Mouse (Mus musculus) embryonic facial prominence, embryonic 10.5 days (tissue): ENCODE data around the gene Eefsec. TPM values are rescaled to one million over a fixed set of nuclear protein-coding genes. Genes with fewer than 3 reads are reported as not detected.

Experiments
- DNase-seq: peaks from one replicate; pipeline ENCODE4 v3.0.0-alpha.2; 2017; ENCODE audit warnings: low spot score
- H3K27ac ChIP-seq: fragments of 300-500 bp; sonication (generic); replicated peaks from 2 replicates; pipeline ENCODE4 v1.5.1; 2016; ENCODE audit warnings: mild to moderate bottlenecking
- H3K27me3 ChIP-seq: fragments of 300-500 bp; sonication (generic); replicated peaks from 2 replicates; pipeline ENCODE4 v1.6.1; 2016; ENCODE audit warnings: low read depth, mild to moderate bottlenecking; ENCODE audit not compliant: poor library complexity, severe bottlenecking
- H3K36me3 ChIP-seq: fragments of 300-500 bp; sonication (generic); replicated peaks from 2 replicates; pipeline ENCODE4 v1.6.1; 2016; ENCODE audit warnings: mild to moderate bottlenecking, moderate library complexity
- H3K4me1 ChIP-seq: fragments of 300-500 bp; sonication (generic); 2 replicates; pipeline ENCODE4 v1.6.1; 2016
- H3K4me3 ChIP-seq: fragments of 300-500 bp; sonication (generic); 2 replicates; pipeline ENCODE4 v1.5.1; 2016; ENCODE audit warnings: mild to moderate bottlenecking, moderate library complexity
- H3K9me3 ChIP-seq: fragments of 300-500 bp; sonication (generic); 2 replicates; pipeline ENCODE4 v1.6.1; 2016; ENCODE audit warnings: mild to moderate bottlenecking
- WGBS: fragments of 180-500 bp; shearing (Covaris S2); methylation state at CpG from one replicate; pipeline ENCODE4 v1.1.7; 2016; 5-methylcytosine and 5-hydroxymethylcytosine counted together
- polyA plus RNA-seq: library from polyadenylated mRNA; unstranded; fragments of >200 nt; fragmentation: Nextera tagmentation; extraction: Ambion mirVana; gene quantifications from 2 replicates; pipeline ENCODE4 v1.2.1, GENCODE M21; 2016

Gene Eefsec
- 44.6 and 45.0 TPM in 2 replicates for polyA plus RNA-seq

DNA sequence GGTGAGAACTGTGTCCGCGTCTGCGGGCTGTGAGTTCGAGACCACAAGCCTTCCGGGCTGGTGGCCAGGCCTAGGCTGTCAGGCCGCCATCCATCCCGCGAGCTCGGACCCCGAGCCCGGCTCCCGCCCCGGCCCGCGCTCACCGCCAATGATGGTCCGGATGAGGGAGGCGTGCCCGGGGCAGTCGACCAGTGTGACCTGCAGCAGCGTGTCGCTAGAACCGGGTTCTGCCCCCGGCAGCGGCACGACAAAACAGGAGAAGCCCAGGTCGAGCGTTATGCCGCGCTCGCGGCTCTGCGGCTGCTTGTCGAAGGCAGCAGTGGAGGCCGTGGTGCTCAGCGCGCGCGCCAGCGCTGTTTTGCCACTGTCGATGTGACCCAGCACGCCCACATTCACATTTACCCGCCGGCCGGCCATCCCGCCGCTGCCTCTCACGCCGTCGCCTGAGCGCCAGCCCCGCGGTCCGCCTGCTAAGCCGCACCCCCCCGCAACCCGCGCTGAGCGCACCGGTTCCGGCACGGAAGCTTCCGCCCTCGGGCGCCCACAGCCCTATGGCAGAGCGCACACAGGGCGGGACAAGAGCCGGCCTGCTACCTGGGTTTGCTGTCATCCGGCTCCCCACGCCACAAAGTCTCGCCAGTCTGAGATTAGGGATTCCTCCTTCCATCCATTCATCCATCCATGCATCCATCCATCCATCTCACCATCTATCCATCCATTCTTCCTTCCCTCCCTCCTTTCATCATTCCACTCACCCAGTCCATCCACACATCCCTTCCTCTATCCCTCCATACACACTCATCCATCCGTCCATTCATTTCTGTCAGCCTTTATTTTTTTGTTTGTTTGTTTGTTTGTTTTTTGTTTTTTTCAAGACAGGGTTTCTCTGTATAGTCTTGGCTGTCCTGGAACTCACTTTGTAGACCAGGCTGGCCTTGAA lies at the start of gene Eefsec:
TSS of gene Eefsec (minus strand) at position 477 of the 940 bp plus-strand sequence.
- no peaks in the 10 kb centered on the region for H3K9me3 ChIP-seq
- peak; percentile 89 for DNase-seq
- 1% methylated on average over 72 of the region's 72 CpGs for WGBS
- peak within 1 kb of the TSS; percentile 88 for H3K27ac ChIP-seq
- H3K4me3 ChIP-seq, result peak within 1 kb of the TSS; percentile 85
- H3K36me3 ChIP-seq, result no peaks in the 10 kb centered on the region
- peaks cover 29% of the 10 kb centered on the region for H3K4me1 ChIP-seq
- peaks cover 24% of the 10 kb centered on the region for H3K27me3 ChIP-seq

DNA sequence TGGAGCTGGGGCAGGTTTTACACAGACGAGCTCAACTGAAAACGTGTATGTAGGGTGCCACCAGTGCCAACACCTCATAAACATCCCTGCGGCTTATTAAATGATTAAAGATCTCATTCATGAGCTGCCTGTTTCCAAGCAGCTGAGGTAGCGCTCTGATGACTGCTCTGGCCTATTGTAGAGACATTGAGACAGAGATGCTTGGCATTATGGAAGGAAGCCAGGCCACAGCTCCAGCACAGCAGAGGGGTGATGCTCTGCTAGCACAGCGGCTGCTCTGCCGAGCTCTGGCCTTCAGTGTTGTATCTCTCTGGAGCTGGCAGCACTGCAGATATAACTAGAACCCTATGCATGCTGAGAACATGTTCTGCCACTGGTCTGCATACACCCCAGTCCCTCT lies 47.4 kb upstream of the Eefsec start:
- Histone ChIP-seq H3K4me1 (no peaks in the 10 kb centered on the region), H3K27me3 (0 out of 2 replicates have a peak, but pooled peaks cover 2% of the 10 kb centered on the region), H3K9me3 (no peaks in the 10 kb centered on the region), H3K36me3 (peaks cover 86% of the 10 kb centered on the region), H3K4me3 (no peak overlapping the region), H3K27ac (no peak overlapping the region)
- DNase-seq, result no peak
- WGBS, result 92% methylated on average over 6 of the region's 6 CpGs

DNA sequence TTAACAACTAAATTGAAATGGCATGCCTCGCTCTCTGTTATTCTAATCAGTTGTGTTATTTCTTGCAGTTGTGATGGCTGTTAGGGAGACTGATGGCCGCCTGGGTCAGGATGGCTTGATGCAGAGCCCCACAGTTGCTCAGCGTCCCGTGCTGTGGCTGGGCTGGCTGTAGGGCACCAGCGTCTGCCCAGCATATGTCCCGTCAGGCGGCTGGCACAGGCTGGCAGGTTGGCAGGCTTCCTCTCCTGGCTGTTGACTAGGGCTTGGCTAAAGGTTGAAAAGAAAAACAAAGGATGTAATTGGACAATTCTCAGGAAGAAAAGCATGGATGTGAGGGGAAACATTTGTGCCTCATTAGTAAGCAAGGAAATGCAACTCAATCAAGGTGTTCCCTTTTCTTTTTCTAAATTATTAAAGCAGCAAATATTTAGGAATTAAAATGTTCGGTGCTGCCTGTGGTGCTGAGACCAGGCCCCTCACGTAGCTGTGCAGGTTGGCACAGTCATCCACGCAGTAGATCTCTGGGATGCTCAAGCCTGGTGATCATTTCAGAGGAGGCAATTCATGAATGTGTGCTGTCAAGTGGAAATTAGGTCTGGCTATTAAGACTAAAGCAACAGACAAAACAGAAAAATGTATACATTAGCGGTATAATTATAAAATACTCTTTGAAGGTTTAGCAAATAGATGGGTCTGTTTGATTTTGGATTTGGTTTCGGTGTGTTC lies 44.5 kb upstream of the Eefsec start:
- H3K36me3 ChIP-seq, result peaks cover 86% of the 10 kb centered on the region
- H3K4me3 ChIP-seq, result no peak overlapping the region
- 94% methylated on average over 12 of the region's 12 CpGs for WGBS

DNA sequence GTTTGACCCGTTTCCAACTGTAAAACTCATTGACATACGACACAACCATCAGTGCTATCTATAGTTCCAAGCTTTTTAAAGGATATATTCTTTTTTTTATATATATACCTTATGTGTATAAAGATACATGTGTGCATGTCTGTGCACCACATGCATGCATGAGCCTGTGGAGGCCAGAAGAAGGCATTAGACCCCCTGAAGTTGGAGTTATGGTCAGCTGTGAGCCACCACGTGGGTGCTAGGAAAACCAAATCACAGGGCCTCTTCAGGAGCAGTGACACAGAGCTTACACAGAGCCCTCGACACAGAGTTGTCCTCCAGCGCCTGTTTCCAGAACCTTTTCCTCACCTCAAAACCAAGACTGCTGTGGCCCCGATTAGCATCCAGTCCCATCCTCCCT lies 43.5 kb upstream of the Eefsec start:
- no peak for DNase-seq
- H3K4me3 ChIP-seq, result no peak overlapping the region
- WGBS, result 95% methylated on average over 6 of the region's 6 CpGs
- H3K9me3 ChIP-seq, result no peaks in the 10 kb centered on the region
- no peaks in the 10 kb centered on the region for H3K4me1 ChIP-seq
- H3K27me3 ChIP-seq, result no peaks in the 10 kb centered on the region
- H3K27ac ChIP-seq, result no peak overlapping the region
- peaks cover 91% of the 10 kb centered on the region for H3K36me3 ChIP-seq

More for the DNA sequence above, 44.5 kb upstream of the Eefsec start:
- Histone ChIP-seq H3K4me1 (no peaks in the 10 kb centered on the region), H3K27me3 (no peaks in the 10 kb centered on the region), H3K27ac (no peak overlapping the region), H3K9me3 (no peaks in the 10 kb centered on the region)
- DNase-seq, result no peak

DNA sequence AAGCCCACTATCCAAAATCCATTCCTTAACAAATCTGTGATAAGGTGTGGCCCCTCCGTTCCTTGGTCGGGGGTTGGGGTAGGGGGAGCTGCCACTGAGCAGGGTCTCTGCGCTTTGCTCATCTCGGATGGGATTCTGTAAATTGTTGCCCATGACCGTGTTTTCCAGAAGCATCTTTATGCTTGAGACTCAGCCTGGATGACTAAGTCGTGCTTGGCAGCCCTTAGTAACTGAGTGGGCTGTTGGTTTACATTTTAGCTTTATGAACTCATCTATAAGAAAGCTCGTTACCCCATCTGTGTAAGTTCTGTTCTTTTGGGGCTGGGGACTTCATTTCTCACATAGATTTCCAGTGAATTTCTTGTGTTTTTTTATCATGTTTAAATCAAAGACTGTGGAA lies 42.7 kb upstream of the Eefsec start:
- H3K4me3 ChIP-seq, result no peak overlapping the region
- WGBS, result 91% methylated on average over 7 of the region's 7 CpGs

DNA sequence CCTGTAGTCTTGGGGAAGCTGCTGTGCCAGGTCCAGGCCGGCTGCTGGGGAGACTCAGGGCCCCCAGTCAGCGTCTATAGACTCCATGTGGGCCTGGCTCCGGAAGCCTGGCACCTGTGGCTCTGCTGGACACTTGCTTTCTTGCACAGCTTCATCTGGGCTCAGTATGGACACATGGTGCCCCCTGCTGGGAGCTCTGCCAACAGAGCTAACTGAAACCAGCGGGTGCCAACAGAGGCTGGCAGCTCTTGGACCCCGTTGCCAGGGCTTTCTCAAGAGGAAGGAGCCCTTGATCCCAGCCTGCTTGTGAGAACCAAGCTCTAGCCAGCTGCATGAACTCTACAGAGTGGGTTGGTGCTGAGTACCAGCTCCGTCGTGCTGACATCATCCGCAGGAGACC lies 40.6 kb upstream of the Eefsec start:
- 88% methylated on average over 8 of the region's 8 CpGs for WGBS
- peaks cover 96% of the 10 kb centered on the region for H3K36me3 ChIP-seq
- H3K4me3 ChIP-seq, result no peak overlapping the region
- no peaks in the 10 kb centered on the region for H3K27me3 ChIP-seq
- no peaks in the 10 kb centered on the region for H3K4me1 ChIP-seq
- DNase-seq, result peak; percentile 56
- H3K9me3 ChIP-seq, result no peaks in the 10 kb centered on the region
- H3K27ac ChIP-seq, result no peak overlapping the region

More for the DNA sequence above, 42.7 kb upstream of the Eefsec start:
- peaks cover 96% of the 10 kb centered on the region for H3K36me3 ChIP-seq
- H3K27ac ChIP-seq, result no peak overlapping the region
- no peak for DNase-seq
- no peaks in the 10 kb centered on the region for H3K27me3 ChIP-seq
- H3K9me3 ChIP-seq, result no peaks in the 10 kb centered on the region
- H3K4me1 ChIP-seq, result no peaks in the 10 kb centered on the region

DNA sequence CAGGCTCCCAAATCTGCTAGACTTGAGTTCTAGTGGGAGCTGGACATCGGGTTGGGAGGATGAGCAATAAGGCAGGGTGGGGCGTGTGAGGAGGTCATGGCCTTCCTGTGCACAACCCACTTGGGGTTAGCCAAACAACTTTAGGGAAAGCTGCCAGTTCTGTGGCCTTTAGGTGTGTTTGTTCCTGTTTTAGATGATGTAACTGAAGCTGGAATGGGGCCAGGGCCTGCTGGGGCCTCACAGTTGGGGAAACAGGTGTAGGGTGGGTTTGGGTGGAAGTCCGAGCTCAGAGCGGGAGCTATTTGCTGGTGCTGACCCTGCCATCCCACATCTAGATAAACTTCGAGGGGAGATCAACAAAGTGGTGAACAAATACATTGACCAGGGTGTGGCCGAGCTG lies 39.0 kb upstream of the Eefsec start:
- no peak overlapping the region for H3K27ac ChIP-seq
- H3K36me3 ChIP-seq, result peaks cover 96% of the 10 kb centered on the region
- no peaks in the 10 kb centered on the region for H3K9me3 ChIP-seq
- H3K27me3 ChIP-seq, result no peaks in the 10 kb centered on the region
- no peak for DNase-seq
- H3K4me1 ChIP-seq, result no peaks in the 10 kb centered on the region
- WGBS, result 90% methylated on average over 6 of the region's 6 CpGs
- H3K4me3 ChIP-seq, result no peak overlapping the region

DNA sequence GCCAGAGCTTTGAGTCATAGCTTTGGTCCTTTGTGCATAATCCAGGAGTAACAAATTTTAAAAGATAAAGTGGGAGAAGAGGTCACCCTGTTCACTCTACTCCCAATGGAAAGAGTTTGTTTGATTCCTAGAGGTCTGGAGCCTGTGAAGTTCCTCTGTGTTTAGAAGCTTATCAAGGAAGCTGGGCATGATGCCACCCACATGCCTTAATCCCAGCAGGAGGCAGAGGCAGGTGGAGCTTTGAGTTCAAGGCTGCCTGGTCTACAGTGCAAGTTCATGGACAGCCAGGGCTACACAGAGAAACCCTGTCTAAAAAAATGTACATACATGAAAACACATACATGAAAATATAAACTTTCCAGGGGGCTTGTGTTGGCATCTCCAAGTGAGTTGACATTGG lies 37.6 kb upstream of the Eefsec start:
- H3K4me3 ChIP-seq, result no peak overlapping the region
- H3K4me1 ChIP-seq, result no peaks in the 10 kb centered on the region
- peaks cover 99% of the 10 kb centered on the region for H3K36me3 ChIP-seq
- no peak overlapping the region for H3K27ac ChIP-seq
- DNase-seq, result no peak
- H3K27me3 ChIP-seq, result no peaks in the 10 kb centered on the region
- no peaks in the 10 kb centered on the region for H3K9me3 ChIP-seq

DNA sequence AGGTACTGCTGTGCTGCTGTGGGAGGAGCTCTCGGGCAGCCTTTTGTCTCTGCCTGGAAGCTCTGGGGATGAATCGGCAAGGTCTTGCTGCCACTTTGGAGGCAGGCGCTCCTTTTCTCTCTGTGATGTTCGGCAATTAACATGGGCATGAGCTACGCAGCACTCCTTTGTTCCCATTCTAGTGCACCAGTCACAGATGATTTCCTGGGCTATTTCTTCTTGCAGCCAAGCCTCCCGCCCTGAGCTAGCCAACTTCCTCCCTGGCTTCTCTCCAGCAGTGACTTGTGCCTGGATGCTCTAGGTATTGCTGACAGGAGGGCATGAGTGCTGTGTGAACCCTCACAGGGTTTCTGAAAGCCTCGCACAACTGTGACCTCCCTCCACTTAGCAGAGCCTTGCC lies 36.8 kb upstream of the Eefsec start:
- Histone ChIP-seq H3K36me3 (peaks cover 99% of the 10 kb centered on the region), H3K4me1 (no peaks in the 10 kb centered on the region), H3K27ac (no peak overlapping the region), H3K27me3 (no peaks in the 10 kb centered on the region), H3K9me3 (no peaks in the 10 kb centered on the region), H3K4me3 (no peak overlapping the region)
- WGBS, result 80% methylated on average over 7 of the region's 7 CpGs
- no peak for DNase-seq

DNA sequence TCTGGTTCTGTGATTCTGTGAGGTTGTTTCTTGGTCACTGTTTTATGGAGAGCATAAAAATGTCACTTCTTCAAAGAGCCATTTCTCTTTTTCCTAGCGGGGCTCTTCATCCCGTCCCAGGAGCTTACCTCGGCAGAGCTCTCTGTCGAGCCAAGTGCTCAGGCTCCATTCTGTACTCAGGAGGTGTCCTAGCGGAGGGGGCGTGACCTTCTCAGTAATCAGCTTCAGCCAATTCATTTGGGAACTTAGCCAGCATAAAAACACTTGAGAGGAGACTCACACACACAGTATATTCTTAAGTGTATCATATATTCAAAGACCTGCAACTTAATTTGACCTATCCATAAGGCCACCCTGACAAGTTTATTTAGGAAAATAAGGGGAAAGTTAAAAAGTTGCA lies 34.1 kb upstream of the Eefsec start:
- no peaks in the 10 kb centered on the region for H3K9me3 ChIP-seq
- no peak for DNase-seq
- H3K4me3 ChIP-seq, result no peak overlapping the region
- no peaks in the 10 kb centered on the region for H3K4me1 ChIP-seq
- 75% methylated on average over 6 of the region's 6 CpGs for WGBS
- H3K27me3 ChIP-seq, result no peaks in the 10 kb centered on the region
- H3K27ac ChIP-seq, result no peak overlapping the region
- H3K36me3 ChIP-seq, result peaks cover 100% of the 10 kb centered on the region

DNA sequence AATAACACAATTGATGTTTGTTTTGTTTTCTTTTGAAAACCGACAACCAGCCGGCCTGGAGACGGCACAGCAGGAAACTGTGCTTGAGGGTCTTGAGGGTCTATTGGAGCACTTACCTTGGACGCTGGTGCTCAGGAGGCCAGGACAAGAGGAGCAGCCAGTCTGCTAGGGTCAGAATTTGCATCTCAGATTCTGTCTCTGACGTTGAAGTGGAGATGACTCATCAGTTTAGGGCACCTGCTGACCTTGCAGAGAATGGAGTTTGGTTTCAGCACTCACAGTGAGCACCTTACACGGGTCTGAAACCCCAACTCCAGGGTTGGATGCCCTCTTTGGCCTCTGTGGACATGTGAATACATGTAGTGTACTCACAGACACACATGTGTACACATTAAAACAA lies 23.5 kb upstream of the Eefsec start:
- no peak overlapping the region for H3K4me3 ChIP-seq
- H3K36me3 ChIP-seq, result peaks cover 79% of the 10 kb centered on the region
- no peaks in the 10 kb centered on the region for H3K9me3 ChIP-seq
- H3K4me1 ChIP-seq, result peaks cover 11% of the 10 kb centered on the region
- WGBS, result 79% methylated on average over 6 of the region's 6 CpGs
- no peak overlapping the region for H3K27ac ChIP-seq
- no peaks in the 10 kb centered on the region for H3K27me3 ChIP-seq
- DNase-seq, result no peak

DNA sequence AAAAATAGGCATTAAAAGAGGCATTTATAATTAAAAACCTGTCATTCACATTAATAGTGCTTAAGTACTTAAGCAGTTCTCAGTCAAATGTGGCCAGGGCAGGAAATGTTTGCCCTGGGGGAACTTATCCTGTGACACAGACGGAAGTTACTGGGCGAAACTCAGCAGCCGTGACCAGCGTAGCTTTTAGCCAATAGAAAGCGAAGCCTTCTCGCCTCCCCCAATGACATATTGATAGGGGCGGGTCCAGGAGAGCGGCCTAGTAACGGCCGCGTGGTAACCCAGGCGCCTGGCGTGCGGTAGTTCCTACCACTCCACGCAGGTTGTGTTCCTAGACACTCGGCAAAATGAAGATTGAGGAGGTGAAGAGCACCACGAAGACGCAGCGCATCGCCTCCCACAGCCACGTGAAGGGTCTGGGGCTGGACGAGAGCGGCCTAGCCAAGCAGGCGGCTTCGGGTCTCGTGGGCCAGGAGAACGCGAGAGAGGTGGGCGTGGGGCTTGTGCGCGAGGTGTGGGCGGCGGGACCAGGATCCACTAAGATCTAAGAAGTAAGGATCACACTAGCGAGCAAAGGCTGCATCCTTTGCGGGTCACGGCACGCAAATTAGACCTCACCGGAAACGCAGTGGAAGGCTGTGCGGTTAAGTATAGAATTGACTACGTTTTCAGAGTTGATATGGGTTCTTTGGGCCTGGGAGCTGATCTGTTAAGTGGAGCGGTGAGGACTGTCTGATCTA lies 19.0 kb upstream of the Eefsec start, which contains the start of gene Ruvbl1:
TSS of gene Ruvbl1 (plus strand) at position 229 of the 740 bp plus-strand sequence.
- peak within 1 kb of the TSS; percentile 83 for H3K27ac ChIP-seq
- peaks cover 34% of the 10 kb centered on the region for H3K36me3 ChIP-seq
- WGBS, result under 1% methylated on average over 42 of the region's 42 CpGs
- peak; percentile 92 for DNase-seq
- H3K27me3 ChIP-seq, result no peaks in the 10 kb centered on the region
- no peaks in the 10 kb centered on the region for H3K9me3 ChIP-seq
- peak within 1 kb of the TSS; percentile 83 for H3K4me3 ChIP-seq
- peaks cover 11% of the 10 kb centered on the region for H3K4me1 ChIP-seq
